Mouse (Mus musculus): ENCODE results near the gene Ppp1r15b. TPM values are rescaled to one million over a fixed set of nuclear protein-coding genes. Genes with fewer than 3 reads are reported as not detected.

Gene Ppp1r15b
- total RNA-seq, 2 experiments from 2014 or later, result 38.5 to 39.8 TPM

GRCm38 (mm10) chr1:133150556-133150955 is 19.6 kb downstream of the Ppp1r15b start:
- no peak for DNase-seq (ENCODE audit: low spot score in 2 of 2)
- Histone ChIP-seq H3K27ac (no peak overlapping the region), H3K4me3 (no peak overlapping the region)
- TF ChIP-seq CTCF (conservative IDR thresholded peaks at IDR 0.05), result no peak

- no peak for DNase-seq (ENCODE audit: low spot score in 2 of 2)
- H3K27ac ChIP-seq, result no peak overlapping the region
- no peak overlapping the region for H3K4me3 ChIP-seq
- no peak for TF ChIP-seq CTCF (conservative IDR thresholded peaks at IDR 0.05)
Measured at GRCm38 (mm10) chr1:133152213-133152612, 21.3 kb downstream of the Ppp1r15b start.

- no peak for TF ChIP-seq CTCF (conservative IDR thresholded peaks at IDR 0.05)
- Histone ChIP-seq H3K27ac (no peak overlapping the region), H3K4me3 (no peak overlapping the region)
- DNase-seq (ENCODE audit: low spot score in 2 of 2), result no peak
Measured at GRCm38 (mm10) chr1:133155270-133155669, 24.3 kb downstream of the Ppp1r15b start.

- no peak overlapping the region for H3K27ac ChIP-seq
- H3K4me3 ChIP-seq, result no peak overlapping the region
- no peak for DNase-seq (ENCODE audit: low spot score in 2 of 2)
- no peak for TF ChIP-seq CTCF (conservative IDR thresholded peaks at IDR 0.05)
Measured at GRCm38 (mm10) chr1:133159128-133159564, 28.2 kb downstream of the Ppp1r15b start.

- no peak for TF ChIP-seq CTCF (conservative IDR thresholded peaks at IDR 0.05)
- H3K27ac ChIP-seq, result no peak overlapping the region
- no peak for DNase-seq (ENCODE audit: low spot score in 2 of 2)
Measured at GRCm38 (mm10) chr1:133161559-133161958, 30.6 kb downstream of the Ppp1r15b start.

GRCm38 (mm10) chr1:133162046-133162445 is 31.1 kb downstream of the Ppp1r15b start:
- no peak for DNase-seq (ENCODE audit: low spot score in 2 of 2)
- H3K27ac ChIP-seq, result no peak overlapping the region
- TF ChIP-seq CTCF (conservative IDR thresholded peaks at IDR 0.05), result no peak
- H3K4me3 ChIP-seq, result no peak overlapping the region

More at GRCm38 (mm10) chr1:133161559-133161958, 30.6 kb downstream of the Ppp1r15b start:
- no peak overlapping the region for H3K4me3 ChIP-seq

GRCm38 (mm10) chr1:133162981-133163380 is 32.0 kb downstream of the Ppp1r15b start:
- no peak overlapping the region for H3K4me3 ChIP-seq
- TF ChIP-seq CTCF (conservative IDR thresholded peaks at IDR 0.05), result no peak
- no peak overlapping the region for H3K27ac ChIP-seq
- no peak for DNase-seq (ENCODE audit: low spot score in 2 of 2)

GRCm38 (mm10) chr1:133163820-133164431 is 33.0 kb downstream of the Ppp1r15b start, which contains the start of gene Plekha6:
Plekha6 (plus strand) TSS chr1:133164210.
- no peak for DNase-seq (ENCODE audit: low spot score in 2 of 2)
- peak; percentile 22; the same call in 1 of the 2 replicates for TF ChIP-seq CTCF (conservative IDR thresholded peaks at IDR 0.05)
- Histone ChIP-seq H3K4me3 (peak within 1 kb of the TSS; percentile 56), H3K27ac (no peak within 1 kb of the TSS)

- peak overlapping the region; percentile 56 for H3K4me3 ChIP-seq
- no peak overlapping the region for H3K27ac ChIP-seq
- DNase-seq (ENCODE audit: low spot score in 2 of 2), result no peak
- no peak for TF ChIP-seq CTCF (conservative IDR thresholded peaks at IDR 0.05)
Measured at GRCm38 (mm10) chr1:133164591-133165011, 33.7 kb downstream of the Ppp1r15b start.

- no peak overlapping the region for H3K27ac ChIP-seq
- TF ChIP-seq CTCF (conservative IDR thresholded peaks at IDR 0.05), result no peak
- H3K4me3 ChIP-seq, result no peak overlapping the region
- DNase-seq (ENCODE audit: low spot score in 2 of 2), result no peak
Measured at GRCm38 (mm10) chr1:133165111-133165510, 34.2 kb downstream of the Ppp1r15b start.

GRCm38 (mm10) chr1:133168318-133169060 is 37.5 kb downstream of the Ppp1r15b start:
- DNase-seq (ENCODE audit: low spot score in 2 of 2), result no peak
- TF ChIP-seq CTCF (conservative IDR thresholded peaks at IDR 0.05), result no peak
- H3K4me3 ChIP-seq, result no peak overlapping the region
- H3K27ac ChIP-seq, result no peak overlapping the region

GRCm38 (mm10) chr1:133170196-133170595 is 39.3 kb downstream of the Ppp1r15b start:
- TF ChIP-seq CTCF (conservative IDR thresholded peaks at IDR 0.05), result no peak
- Histone ChIP-seq H3K27ac (no peak overlapping the region), H3K4me3 (no peak overlapping the region)
- no peak for DNase-seq (ENCODE audit: low spot score in 2 of 2)

- no peak for TF ChIP-seq CTCF (conservative IDR thresholded peaks at IDR 0.05)
- no peak overlapping the region for H3K4me3 ChIP-seq
- no peak for DNase-seq (ENCODE audit: low spot score in 2 of 2)
- H3K27ac ChIP-seq, result no peak overlapping the region
Measured at GRCm38 (mm10) chr1:133171357-133171756, 40.4 kb downstream of the Ppp1r15b start.

GRCm38 (mm10) chr1:133175150-133175549 is 44.2 kb downstream of the Ppp1r15b start:
- no peak overlapping the region for H3K27ac ChIP-seq
- no peak for TF ChIP-seq CTCF (conservative IDR thresholded peaks at IDR 0.05)
- no peak for DNase-seq (ENCODE audit: low spot score in 2 of 2)
- no peak overlapping the region for H3K4me3 ChIP-seq

All from layer of hippocampus, adult 2 months (tissue).